Mouse (Mus musculus) gastrocnemius, postnatal 14 days (tissue): ENCODE measurements around the gene Rgma. TPM values are rescaled to one million over a fixed set of nuclear protein-coding genes. Genes with fewer than 3 reads are reported as not detected.

Experiments
- total RNA-seq, 2 experiments: library from RNA; stranded (reverse); gene quantifications; 2 replicates each; pipeline ENCODE4 v1.2.3; 2021

Rgma gene
- total RNA-seq, 2 experiments from 2014 or later: 53.4 to 73.5 TPM

Other genes starting within 250 kb of the Rgma start
- gene Chd2, start 166.3 kb downstream of the Rgma start, total RNA-seq: 10 to 100 TPM; 36.7 to 38.2 TPM